Mouse (Mus musculus) gastrocnemius, postnatal 10 days (tissue): ENCODE results near the gene Them7. TPM values are rescaled to one million over a fixed set of nuclear protein-coding genes. Genes with fewer than 3 reads are reported as not detected.

Experiments used
- DNase-seq: peaks from one replicate; pipeline ENCODE4 v3.0.0; 2021; ENCODE audit warnings: mixed read lengths
- total RNA-seq, 2 experiments: library from RNA; stranded (reverse); gene quantifications; 2 replicates each; pipeline ENCODE4 v1.2.3; 2021

Gene Them7
- total RNA-seq, 2 experiments from 2014 or later: not detected

- no peak for DNase-seq
Observed at GRCm38 (mm10) chr2:105311991-105312390, 87.9 kb downstream of the Them7 start.

- DNase-seq: no peak
Observed at GRCm38 (mm10) chr2:105313077-105313476, 89.0 kb downstream of the Them7 start.

DNA sequence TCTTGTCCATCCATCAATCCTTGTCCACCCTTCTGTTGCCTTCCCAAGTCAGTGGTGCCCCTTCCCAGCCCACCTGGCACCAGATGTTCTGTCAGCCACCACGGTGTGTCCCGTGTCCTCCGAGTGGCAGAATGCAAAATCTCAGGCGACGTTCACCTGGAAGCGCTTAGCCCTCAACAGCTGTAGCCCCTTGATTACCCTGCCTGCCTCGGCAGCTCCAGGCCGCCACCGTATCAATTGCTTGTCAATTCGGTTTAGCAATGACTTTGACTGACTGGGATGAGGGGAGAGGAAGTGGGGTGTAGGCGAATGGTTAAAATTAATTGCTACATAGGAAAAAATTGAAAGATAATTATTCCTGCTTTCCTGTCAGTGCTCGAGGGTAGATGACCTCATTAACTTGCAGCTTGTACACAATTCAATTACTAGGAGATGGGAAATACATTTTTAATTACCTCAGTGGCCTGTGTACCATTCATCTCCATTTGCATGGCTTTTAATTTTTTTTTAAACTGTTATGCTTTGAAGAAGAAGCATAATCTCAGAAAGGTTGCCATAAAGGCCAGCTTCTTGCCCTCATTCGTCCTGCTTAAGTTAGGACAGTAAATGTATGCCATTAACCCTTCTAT is 93.5 kb downstream of the Them7 start:
- DNase-seq: no peak

- no peak for DNase-seq
Observed at GRCm38 (mm10) chr2:105326067-105326466, 101.9 kb downstream of the Them7 start.

- no peak for DNase-seq
Observed at GRCm38 (mm10) chr2:105330024-105330423, 105.9 kb downstream of the Them7 start.

- DNase-seq: no peak
Observed at GRCm38 (mm10) chr2:105333107-105333506, 109.0 kb downstream of the Them7 start.

DNA sequence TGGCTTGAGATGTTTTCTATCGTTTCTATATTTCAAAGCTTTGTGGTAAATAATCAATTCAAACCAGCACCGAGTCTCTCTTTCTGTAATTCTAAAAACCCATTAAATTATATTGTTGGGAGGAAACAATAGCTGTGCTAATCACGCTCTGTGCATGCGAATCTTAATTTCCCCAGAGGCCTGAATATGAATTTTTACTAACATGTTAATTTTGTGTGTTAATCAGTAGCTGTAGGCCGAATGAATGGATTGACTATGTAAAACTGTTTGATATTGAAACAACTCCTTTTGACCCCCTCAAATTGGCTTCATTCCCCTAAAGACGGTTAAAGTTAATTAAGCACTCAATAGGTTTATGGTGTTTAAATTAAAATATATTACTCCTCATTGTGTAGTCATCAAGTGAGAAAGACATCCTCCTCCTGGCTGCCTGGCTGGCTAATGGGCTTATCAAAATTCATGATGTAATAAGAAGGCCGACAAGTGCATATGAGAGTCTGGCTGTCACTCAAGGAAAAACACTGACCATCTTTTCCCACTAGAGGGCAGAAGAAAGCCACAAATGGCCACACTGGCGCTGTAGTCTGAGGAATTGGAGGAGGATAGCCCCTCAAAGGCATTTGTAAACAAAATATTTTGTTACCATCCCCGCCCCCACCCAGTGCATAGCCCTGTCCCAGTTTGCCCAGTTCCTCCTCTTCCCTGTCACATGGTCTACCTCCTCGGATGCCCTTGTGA is 110.0 kb downstream of the Them7 start:
- DNase-seq: peak; percentile 11

- DNase-seq: no peak
Observed at GRCm38 (mm10) chr2:105335661-105336060, 111.5 kb downstream of the Them7 start.

GRCm38 (mm10) chr2:105336314-105337027 is 112.4 kb downstream of the Them7 start:
- no peak for DNase-seq

DNA sequence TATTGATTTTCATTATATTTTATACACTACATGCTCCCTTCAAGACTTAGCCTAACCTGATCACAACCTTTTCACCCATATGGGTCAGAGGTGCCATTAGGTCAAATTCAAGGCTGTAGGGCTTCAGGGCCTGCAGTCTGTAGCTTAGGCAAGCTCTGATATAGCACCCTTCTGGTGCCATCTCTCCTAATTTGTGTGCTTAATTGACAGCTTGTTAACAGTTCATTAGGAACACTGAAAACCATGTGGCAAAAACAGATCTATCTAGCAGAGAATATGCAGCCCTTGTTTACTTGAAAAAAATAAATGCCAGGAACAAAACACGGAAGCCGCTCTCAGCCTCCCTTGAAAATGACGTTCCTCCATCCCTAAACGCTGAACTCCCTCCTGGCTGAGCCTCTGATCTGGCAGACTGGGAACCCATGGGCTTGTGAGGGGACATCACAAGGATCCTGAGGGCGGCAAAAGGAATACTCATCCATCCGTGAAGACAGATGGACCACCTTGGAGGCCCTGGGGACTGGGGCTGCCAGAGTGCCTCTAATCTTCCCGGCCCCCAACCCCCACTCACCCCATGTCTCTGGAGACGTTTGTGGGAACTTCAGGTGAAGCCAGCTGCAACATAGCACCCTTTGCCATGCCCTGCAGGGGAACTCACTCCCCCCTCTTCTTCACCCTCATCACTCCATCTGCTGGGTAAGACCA is 113.2 kb downstream of the Them7 start:
- no peak for DNase-seq

- DNase-seq: no peak
Observed at GRCm38 (mm10) chr2:105339993-105340392, 115.9 kb downstream of the Them7 start.

- DNase-seq: no peak
Observed at GRCm38 (mm10) chr2:105348886-105349285, 124.8 kb downstream of the Them7 start.

DNA sequence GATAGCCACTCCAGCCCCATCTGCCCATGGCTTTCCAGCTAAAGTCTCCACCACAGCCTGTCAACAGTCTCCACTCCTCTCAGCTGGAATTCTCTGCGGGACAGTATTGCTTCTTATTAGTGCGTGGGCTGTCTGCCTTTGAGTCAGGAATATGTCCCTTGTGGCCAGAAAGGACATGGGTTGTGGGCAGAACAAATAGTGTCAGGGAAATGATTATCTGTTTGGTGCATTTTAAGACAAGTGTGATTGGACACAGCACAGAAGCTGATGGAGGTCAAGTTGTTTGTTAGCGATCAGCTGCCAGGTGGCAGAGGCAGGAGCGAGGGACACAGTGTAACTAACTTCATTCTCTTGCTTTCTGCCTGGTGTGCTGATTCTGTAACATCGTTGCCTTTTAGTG is 132.7 kb downstream of the Them7 start:
- no peak for DNase-seq

DNA sequence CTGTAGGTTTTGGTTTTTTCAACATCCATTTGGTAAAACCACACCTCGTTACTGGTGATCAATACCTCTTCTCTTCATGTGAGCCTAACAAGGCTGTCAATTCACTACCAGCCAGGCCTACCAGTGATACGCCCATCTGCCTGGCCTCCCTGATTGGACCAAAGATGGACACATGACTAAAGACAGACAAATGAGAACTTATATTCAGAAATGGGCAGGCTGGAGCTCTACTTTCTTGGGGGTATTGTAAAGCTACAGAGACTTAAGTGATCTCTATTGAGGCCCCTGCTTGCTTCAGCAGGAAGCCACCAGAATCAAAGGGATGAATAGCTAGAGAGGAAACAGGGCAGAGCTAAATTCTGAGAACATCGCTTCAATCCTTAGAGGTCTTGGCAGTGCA is 133.9 kb downstream of the Them7 start:
- no peak for DNase-seq

DNA sequence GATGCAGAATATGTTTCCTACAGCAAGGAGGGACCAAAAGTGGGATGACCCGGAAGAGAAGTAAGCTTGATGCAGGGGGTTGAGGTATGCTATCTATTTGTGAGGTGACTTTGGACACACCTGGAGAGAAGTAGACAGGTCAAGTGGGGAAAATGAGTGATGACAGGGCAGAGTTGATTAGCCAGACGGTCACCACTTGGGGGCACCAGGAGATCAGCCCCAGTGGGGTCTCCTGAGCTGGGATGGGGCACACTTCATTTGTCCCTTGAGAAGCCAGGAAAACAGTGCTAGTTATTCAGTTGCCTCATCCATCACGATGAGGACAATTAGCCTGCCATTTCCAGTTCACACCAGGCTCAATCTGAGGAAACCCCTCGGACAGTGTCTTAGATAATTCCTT is 143.5 kb downstream of the Them7 start:
- no peak for DNase-seq

DNA sequence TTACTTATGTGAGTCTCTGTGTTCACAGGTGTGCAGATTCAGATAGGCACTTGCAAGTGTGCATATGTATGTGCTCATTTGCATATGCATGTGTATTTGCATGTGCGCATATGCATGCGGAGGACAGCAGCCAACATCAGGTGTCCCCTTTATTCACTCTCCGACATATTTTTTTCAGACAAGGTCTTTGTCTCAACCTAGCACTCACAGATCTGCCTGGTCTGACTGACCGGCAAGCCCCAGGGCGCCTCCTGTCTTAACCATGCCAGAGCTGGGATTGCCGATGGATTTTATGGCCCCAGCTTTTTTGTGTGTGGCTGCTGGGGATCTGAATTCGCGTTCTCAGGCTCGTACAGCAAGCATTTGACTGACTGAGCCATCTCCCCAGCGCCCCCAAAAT is 146.1 kb downstream of the Them7 start:
- no peak for DNase-seq

- no peak for DNase-seq
Observed at GRCm38 (mm10) chr2:105370698-105371097, 146.6 kb downstream of the Them7 start.

- no peak for DNase-seq
Observed at GRCm38 (mm10) chr2:105372156-105372555, 148.0 kb downstream of the Them7 start.

- DNase-seq: no peak
Observed at GRCm38 (mm10) chr2:105372727-105373126, 148.6 kb downstream of the Them7 start.

GRCm38 (mm10) chr2:105373658-105374057 is 149.5 kb downstream of the Them7 start:
- DNase-seq: no peak

DNA sequence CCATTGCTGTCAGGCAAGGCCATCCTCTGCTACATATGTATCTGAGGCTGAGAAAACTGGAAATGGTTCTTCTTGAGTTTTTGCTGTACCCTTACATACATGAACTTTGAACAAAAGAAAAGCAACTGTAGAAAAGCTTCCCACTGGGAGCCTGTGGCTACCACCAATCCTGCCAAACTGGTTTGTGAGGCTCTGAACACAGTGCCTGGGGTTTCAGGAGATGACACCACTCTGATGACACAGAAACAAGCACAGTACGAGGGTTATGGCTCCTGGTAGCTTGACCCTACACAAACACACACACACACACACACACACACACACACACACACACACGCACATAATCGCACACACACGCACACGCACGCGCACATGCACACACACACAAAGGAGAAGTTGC is 151.1 kb downstream of the Them7 start:
- DNase-seq: no peak

DNA sequence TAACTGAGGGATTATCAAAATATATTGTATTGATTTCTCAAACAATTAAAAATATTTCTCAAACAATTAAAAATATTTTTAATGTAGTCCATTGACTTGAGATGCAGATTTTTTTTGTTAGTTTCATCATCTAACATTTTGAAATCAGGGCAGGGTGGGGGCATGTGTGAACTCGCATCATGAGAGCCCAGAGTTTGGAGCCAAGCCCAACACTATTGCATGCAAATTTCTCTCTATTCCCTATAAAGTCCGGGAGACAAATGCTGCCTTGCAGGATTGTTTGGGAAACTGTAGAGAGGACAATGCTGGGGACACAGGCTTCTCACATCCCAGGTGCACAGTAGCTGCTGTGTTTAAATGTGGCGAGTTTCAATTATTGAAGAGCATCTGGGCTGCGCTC is 151.6 kb downstream of the Them7 start:
- DNase-seq: no peak

- DNase-seq: no peak
Observed at GRCm38 (mm10) chr2:105379682-105380081, 155.6 kb downstream of the Them7 start.
